Mouse (Mus musculus): ENCODE results near the gene Camk2g. TPM values are rescaled to one million over a fixed set of nuclear protein-coding genes. Genes with fewer than 3 reads are reported as not detected.

The Camk2g gene
- polyA plus RNA-seq, 1 experiment = 287 TPM

DNA sequence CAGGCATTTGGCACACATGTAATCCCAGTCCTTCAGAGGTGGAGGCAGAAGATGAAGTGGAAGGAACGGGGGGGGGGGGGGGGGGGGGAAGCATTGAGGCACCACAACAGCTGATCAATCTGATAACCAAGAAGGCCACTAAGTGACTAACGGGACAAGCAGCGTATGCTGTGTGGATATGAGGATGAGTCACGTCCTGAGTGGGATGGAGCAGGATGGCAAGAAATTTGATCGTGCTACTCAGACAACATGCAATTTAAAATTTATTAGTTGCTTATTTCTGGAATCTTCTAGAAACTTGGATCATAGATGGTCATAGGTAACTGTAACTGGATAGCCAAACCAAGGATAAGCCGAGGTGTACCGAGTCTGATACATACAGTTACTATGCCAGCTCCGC, 13.7 kb downstream of the Camk2g start:
- TF ChIP-seq CTCF (IDR thresholded peaks at IDR 0.05; ENCODE audit: extremely low read depth, insufficient read depth, low read length) (no peak), POLR2A (IDR thresholded peaks at IDR 0.05; ENCODE audit: extremely low read depth, insufficient read depth, low read length) (no peak)
- Histone ChIP-seq H3K4me3 (ENCODE audit: insufficient read depth, low read length) (no peak overlapping the region), H3K27ac (ENCODE audit: insufficient read depth, low read length) (no peak overlapping the region), H3K4me1 (ENCODE audit: control insufficient read depth, insufficient read depth, low read length) (peaks cover 3% of the 10 kb centered on the region; the same call in 1 of the 2 replicates)

DNA sequence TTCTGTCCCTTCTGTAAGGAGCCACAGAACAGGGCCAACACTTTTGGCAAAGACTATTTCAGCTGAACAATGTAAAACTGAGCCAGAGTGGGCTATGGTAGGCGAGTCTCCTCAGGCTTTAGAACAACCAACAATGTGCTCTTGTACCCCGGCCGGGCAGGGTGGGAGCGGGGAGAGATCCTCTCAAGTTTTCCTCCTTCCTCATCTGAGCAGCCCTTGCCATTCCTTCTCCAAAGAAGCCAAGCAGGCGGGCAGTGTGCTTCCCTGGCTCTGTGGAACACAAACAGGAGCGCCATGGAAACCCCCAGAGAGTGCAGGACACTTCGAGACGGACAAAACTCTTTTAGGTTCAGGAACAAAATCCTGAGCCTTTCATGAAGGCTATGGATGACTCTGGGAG, 15.4 kb downstream of the Camk2g start:
- Histone ChIP-seq H3K4me1 (ENCODE audit: control insufficient read depth, insufficient read depth, low read length) (peaks cover 3% of the 10 kb centered on the region; the same call in 1 of the 2 replicates), H3K27ac (ENCODE audit: insufficient read depth, low read length) (no peak overlapping the region), H3K4me3 (ENCODE audit: insufficient read depth, low read length) (no peak overlapping the region)
- TF ChIP-seq POLR2A (IDR thresholded peaks at IDR 0.05; ENCODE audit: extremely low read depth, insufficient read depth, low read length) (no peak), CTCF (IDR thresholded peaks at IDR 0.05; ENCODE audit: extremely low read depth, insufficient read depth, low read length) (no peak)

DNA sequence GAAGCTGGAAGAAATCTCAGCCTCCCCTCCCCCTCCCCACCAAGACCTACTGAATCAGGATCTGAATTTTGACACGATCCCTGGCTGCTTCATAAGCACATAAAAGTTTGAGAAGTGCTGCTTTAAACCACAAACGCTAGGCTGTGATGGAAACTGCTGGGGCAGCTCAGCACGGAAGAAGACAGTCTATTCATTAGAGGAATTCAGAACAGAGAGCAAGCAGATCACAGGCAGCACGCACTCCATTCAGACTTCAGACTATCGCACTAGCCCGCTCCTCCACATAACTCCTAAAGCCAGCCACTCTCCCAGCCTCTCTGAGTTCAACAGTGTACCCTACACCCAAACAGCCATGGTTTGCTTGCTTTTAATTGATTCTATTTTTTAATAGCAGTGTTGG, 18.2 kb downstream of the Camk2g start:
- H3K4me3 ChIP-seq (ENCODE audit: insufficient read depth, low read length) = no peak overlapping the region
- H3K27ac ChIP-seq (ENCODE audit: insufficient read depth, low read length) = 0 out of 2 replicates have a peak overlapping the region, but pooled peaks have one; percentile 7
- peaks cover 5% of the 10 kb centered on the region; the same call in 1 of the 2 replicates for H3K4me1 ChIP-seq (ENCODE audit: control insufficient read depth, insufficient read depth, low read length)
- no peak for TF ChIP-seq CTCF (IDR thresholded peaks at IDR 0.05; ENCODE audit: extremely low read depth, insufficient read depth, low read length)

DNA sequence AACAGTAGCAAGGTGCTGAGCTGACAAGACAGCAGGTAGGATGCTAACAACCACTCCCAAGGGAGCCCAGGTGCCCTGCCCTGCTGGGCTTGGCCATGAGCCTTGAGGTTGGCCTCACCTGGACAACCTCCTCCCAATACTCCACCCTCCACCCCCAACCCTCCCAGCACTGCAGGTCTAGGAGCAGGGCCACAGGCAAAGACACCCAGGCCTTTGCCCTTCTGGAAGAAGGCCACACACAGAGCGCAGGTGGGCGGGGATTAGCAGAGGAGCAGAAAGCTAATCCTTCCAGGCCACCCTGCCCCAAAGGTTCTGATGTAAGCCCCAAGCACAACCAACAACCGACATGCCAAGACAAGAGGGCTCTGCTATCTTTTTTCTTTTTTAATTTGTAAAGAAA, 20.5 kb downstream of the Camk2g start:
- H3K4me1 ChIP-seq (ENCODE audit: control insufficient read depth, insufficient read depth, low read length) = peaks cover 4% of the 10 kb centered on the region; the same call in 1 of the 2 replicates
- no peak for TF ChIP-seq CTCF (IDR thresholded peaks at IDR 0.05; ENCODE audit: extremely low read depth, insufficient read depth, low read length)
- H3K27ac ChIP-seq (ENCODE audit: insufficient read depth, low read length) = no peak overlapping the region
- H3K4me3 ChIP-seq (ENCODE audit: insufficient read depth, low read length) = no peak overlapping the region

DNA sequence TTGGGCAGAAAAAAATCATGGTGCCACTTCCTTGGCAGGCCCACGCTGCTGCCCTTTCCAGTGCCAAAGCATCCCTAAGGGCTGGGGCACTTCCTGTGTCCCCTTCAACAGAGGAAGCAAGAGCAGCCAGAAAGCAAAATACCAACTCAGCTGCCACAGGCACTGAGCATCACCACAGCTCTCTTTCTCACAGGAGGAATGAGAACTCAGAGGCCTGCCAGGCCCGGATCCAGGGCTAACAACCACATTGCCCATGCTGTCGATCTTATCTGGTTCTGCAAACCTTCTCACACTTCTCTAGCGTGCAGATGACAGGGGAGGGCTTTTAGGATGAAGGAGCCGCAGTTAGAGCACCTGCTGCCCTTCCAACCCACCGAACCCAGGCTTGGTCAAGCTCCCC, 21.1 kb downstream of the Camk2g start:
- Histone ChIP-seq H3K27ac (ENCODE audit: insufficient read depth, low read length) (no peak overlapping the region), H3K4me1 (ENCODE audit: control insufficient read depth, insufficient read depth, low read length) (peaks cover 6% of the 10 kb centered on the region; the same call in 1 of the 2 replicates), H3K4me3 (ENCODE audit: insufficient read depth, low read length) (no peak overlapping the region)
- TF ChIP-seq POLR2A (IDR thresholded peaks at IDR 0.05; ENCODE audit: extremely low read depth, insufficient read depth, low read length) (no peak), CTCF (IDR thresholded peaks at IDR 0.05; ENCODE audit: extremely low read depth, insufficient read depth, low read length) (no peak)

DNA sequence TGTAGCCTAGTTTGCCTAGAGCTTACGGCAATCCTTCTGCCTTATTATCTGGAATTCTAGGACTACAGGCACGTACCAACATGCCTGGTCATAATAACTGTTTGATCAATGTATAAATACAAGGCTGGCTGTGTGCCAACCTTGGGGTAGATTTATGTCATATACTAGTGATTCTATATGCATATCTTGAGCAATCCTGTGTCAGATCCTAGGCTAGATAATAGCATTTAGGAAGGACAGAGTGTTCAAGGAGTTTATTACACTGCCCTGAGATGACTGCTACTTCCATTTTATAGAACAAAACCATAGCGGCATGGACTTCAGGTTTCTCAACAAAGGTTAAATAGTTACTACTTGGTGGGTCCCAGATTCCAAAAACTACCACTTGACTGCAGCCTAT, 21.9 kb downstream of the Camk2g start:
- Histone ChIP-seq H3K27ac (ENCODE audit: insufficient read depth, low read length) (no peak overlapping the region), H3K4me3 (ENCODE audit: insufficient read depth, low read length) (no peak overlapping the region), H3K4me1 (ENCODE audit: control insufficient read depth, insufficient read depth, low read length) (peaks cover 8% of the 10 kb centered on the region; the same call in 1 of the 2 replicates)
- TF ChIP-seq CTCF (IDR thresholded peaks at IDR 0.05; ENCODE audit: extremely low read depth, insufficient read depth, low read length) (no peak), POLR2A (IDR thresholded peaks at IDR 0.05; ENCODE audit: extremely low read depth, insufficient read depth, low read length) (no peak)

DNA sequence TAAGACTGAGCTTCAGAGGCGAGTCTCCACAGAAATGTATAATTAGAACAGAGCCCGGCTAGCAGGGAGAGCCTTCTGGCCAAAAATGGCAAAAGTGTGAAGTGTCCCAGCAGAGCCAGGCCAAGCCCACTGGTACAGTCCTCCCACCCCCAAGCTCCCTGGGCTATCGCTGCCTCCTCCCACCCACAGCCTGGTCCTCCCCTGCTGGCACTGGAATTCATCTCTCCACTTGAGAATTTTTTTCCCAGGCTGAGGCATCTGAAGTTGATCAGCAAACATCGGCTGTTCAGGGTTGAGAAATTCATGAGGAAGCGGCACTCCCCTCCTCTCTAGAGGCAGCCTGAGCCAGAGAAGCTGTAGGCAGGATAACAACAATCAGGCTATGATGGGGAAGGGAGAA, 25.3 kb downstream of the Camk2g start:
- TF ChIP-seq POLR2A (IDR thresholded peaks at IDR 0.05; ENCODE audit: extremely low read depth, insufficient read depth, low read length) = no peak
- no peak for TF ChIP-seq CTCF (IDR thresholded peaks at IDR 0.05; ENCODE audit: extremely low read depth, insufficient read depth, low read length)
- Histone ChIP-seq H3K27ac (ENCODE audit: insufficient read depth, low read length) (no peak overlapping the region), H3K4me3 (ENCODE audit: insufficient read depth, low read length) (no peak overlapping the region), H3K4me1 (ENCODE audit: control insufficient read depth, insufficient read depth, low read length) (peaks cover 9% of the 10 kb centered on the region; the same call in 1 of the 2 replicates)

DNA sequence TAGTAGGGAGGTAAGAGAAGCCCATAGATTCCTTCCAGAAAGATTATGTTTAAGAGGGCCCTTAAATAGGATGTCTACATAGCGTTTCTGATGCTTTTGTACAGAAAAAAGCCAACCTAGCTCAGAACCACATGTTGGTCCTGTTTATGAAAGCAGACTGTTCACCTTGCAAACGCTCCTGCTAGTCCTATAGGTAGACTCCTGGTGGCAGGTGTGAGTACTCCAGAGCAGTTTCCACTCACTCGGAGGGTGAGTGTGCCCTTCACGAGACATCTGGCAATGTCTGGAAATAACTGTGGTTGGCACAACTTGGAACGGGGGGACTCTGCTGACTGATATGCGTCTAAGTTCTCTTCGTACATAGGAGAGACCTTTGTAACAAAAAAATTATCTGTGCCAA, 26.0 kb downstream of the Camk2g start:
- TF ChIP-seq POLR2A (IDR thresholded peaks at IDR 0.05; ENCODE audit: extremely low read depth, insufficient read depth, low read length) (no peak), CTCF (IDR thresholded peaks at IDR 0.05; ENCODE audit: extremely low read depth, insufficient read depth, low read length) (no peak)
- Histone ChIP-seq H3K27ac (ENCODE audit: insufficient read depth, low read length) (no peak overlapping the region), H3K4me3 (ENCODE audit: insufficient read depth, low read length) (no peak overlapping the region), H3K4me1 (ENCODE audit: control insufficient read depth, insufficient read depth, low read length) (peaks cover 8% of the 10 kb centered on the region; the same call in 1 of the 2 replicates)

DNA sequence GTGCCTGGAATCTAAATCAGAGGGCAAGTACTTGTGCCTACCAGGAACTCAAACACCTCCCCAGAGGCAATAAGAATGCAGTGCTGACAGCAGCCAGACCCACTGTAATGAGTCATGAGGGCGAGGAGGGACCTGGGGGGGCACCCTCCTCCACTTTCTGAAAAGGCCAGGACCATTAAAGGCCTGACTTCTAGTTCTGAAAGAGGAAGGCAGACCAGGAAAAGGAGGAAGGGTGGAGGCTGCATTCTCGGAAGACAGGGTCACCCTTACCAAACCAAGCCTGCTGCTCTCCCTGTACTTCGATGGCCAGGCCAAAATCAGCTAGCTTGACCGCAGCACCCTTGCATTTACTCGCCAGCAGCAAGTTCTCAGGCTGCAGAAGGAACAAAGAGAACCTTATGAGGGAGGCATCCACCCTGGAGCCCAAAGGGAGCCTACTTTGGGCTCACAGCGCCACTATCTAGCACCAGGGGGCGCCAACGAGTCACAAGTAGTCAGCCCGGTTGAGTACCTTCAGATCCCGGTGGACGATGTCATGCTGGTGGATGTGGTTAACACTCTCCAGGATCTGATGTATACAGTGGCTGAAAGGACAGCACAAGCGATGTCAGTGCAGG, 28.1 kb downstream of the Camk2g start:
- H3K27ac ChIP-seq (ENCODE audit: insufficient read depth, low read length) = no peak overlapping the region
- TF ChIP-seq POLR2A (IDR thresholded peaks at IDR 0.05; ENCODE audit: extremely low read depth, insufficient read depth, low read length) = no peak
- peak; percentile 95 for TF ChIP-seq CTCF (IDR thresholded peaks at IDR 0.05; ENCODE audit: extremely low read depth, insufficient read depth, low read length)
- peaks cover 7% of the 10 kb centered on the region; the same call in 1 of the 2 replicates for H3K4me1 ChIP-seq (ENCODE audit: control insufficient read depth, insufficient read depth, low read length)
- H3K4me3 ChIP-seq (ENCODE audit: insufficient read depth, low read length) = no peak overlapping the region

DNA sequence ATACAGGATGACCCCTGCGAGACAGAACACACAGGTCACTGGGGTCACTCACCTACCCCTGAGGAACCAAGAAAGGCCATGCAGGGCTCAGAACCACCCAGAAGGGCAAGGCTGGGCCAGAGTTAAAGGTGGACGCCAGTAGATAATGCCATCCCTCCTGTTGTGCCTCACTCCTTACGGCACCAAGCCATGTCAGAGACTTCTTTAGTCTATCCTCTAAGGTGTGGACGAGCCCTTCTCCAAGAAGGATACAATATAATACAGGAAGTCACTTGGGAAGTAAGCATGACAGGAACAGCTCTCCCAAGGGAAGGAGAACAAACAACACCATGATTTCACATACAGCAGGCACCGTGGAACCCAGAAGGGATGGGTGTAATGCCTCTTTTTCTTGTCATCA, 28.9 kb downstream of the Camk2g start:
- Histone ChIP-seq H3K4me1 (ENCODE audit: control insufficient read depth, insufficient read depth, low read length) (peaks cover 7% of the 10 kb centered on the region; the same call in 1 of the 2 replicates), H3K27ac (ENCODE audit: insufficient read depth, low read length) (no peak overlapping the region), H3K4me3 (ENCODE audit: insufficient read depth, low read length) (no peak overlapping the region)
- no peak for TF ChIP-seq CTCF (IDR thresholded peaks at IDR 0.05; ENCODE audit: extremely low read depth, insufficient read depth, low read length)
- no peak for TF ChIP-seq POLR2A (IDR thresholded peaks at IDR 0.05; ENCODE audit: extremely low read depth, insufficient read depth, low read length)

All from cortical plate, adult 2 months (tissue).